Mouse (Mus musculus): ENCODE data around the gene Zfp59.
"Not testable (repeated sequence)": the region's sequence is repeated elsewhere in the genome, so short reads cannot be mapped to it uniquely, and the experiment has no call there.

Gene Zfp59

GRCm38 (mm10) chr7:27862578-27862977, 24.2 kb downstream of the Zfp59 start:
- ATAC-seq (ENCODE audit: low TSS enrichment), result not testable (repeated sequence)

- no peak for ATAC-seq (ENCODE audit: low TSS enrichment)
These were observed 43.3 kb downstream of the Zfp59 start for GRCm38 (mm10) chr7:27881721-27882120.

- no peak for ATAC-seq (ENCODE audit: low TSS enrichment)
These were observed 62.2 kb downstream of the Zfp59 start for GRCm38 (mm10) chr7:27900601-27901000.

- ATAC-seq (ENCODE audit: low TSS enrichment), result no peak
These were observed 66.8 kb downstream of the Zfp59 start for GRCm38 (mm10) chr7:27905061-27905848.
